Mouse (Mus musculus) forebrain, embryonic 13.5 days (tissue): ENCODE measurements around the gene Slc8a1. TPM values are rescaled to one million over a fixed set of nuclear protein-coding genes. Genes with fewer than 3 reads are reported as not detected.

ENCODE experiments used
- ATAC-seq: fragments of 200-750 bp; cut with Nextera tagmentation; 2 replicates; pipeline ENCODE4 v1.8.0; 2017
- H3K27ac ChIP-seq: fragments of 300-500 bp; sonication (generic); 2 replicates; pipeline ENCODE4 v1.5.1; 2015; ENCODE audit warnings: inconsistent platforms, mild to moderate bottlenecking, moderate library complexity
- H3K27me3 ChIP-seq: fragments of 300-500 bp; sonication (generic); 2 replicates; pipeline ENCODE4 v1.6.1; 2015; ENCODE audit warnings: mild to moderate bottlenecking, inconsistent platforms
- H3K36me3 ChIP-seq: fragments of 300-500 bp; sonication (generic); 2 replicates; pipeline ENCODE4 v1.6.1; 2015; ENCODE audit warnings: mild to moderate bottlenecking, inconsistent platforms; ENCODE audit not compliant: poor library complexity, severe bottlenecking
- H3K4me1 ChIP-seq: fragments of 300-500 bp; sonication (generic); 2 replicates; pipeline ENCODE4 v1.6.1; 2015; ENCODE audit warnings: inconsistent platforms
- H3K4me2 ChIP-seq: fragments of 300-500 bp; sonication (generic); 2 replicates; pipeline ENCODE4 v1.6.1; 2015; ENCODE audit warnings: inconsistent platforms, mild to moderate bottlenecking, moderate library complexity
- H3K4me3 ChIP-seq: fragments of 300-500 bp; sonication (generic); 2 replicates; pipeline ENCODE4 v1.5.1; 2015; ENCODE audit warnings: mild to moderate bottlenecking, inconsistent platforms
- H3K9ac ChIP-seq: fragments of 300-500 bp; sonication (generic); 2 replicates; pipeline ENCODE4 v1.6.1; 2015; ENCODE audit warnings: mild to moderate bottlenecking, inconsistent platforms
- H3K9me3 ChIP-seq: fragments of 300-500 bp; sonication (generic); replicated peaks from 2 replicates; pipeline ENCODE4 v1.6.1; 2016; ENCODE audit warnings: inconsistent platforms
- WGBS: fragments of 180-500 bp; shearing (Covaris S2); methylation state at CpG from one replicate; pipeline ENCODE4 v1.1.7; 2015; 5-methylcytosine and 5-hydroxymethylcytosine counted together
- polyA plus RNA-seq: library from polyadenylated mRNA; unstranded; fragments of >200 nt; fragmentation: Nextera tagmentation; extraction: Ambion mirVana; gene quantifications from 2 replicates; pipeline ENCODE4 v1.2.1, GENCODE M21; 2015

Gene Slc8a1
- polyA plus RNA-seq, 1 experiment from 2014 or later, result 5.6 TPM

DNA sequence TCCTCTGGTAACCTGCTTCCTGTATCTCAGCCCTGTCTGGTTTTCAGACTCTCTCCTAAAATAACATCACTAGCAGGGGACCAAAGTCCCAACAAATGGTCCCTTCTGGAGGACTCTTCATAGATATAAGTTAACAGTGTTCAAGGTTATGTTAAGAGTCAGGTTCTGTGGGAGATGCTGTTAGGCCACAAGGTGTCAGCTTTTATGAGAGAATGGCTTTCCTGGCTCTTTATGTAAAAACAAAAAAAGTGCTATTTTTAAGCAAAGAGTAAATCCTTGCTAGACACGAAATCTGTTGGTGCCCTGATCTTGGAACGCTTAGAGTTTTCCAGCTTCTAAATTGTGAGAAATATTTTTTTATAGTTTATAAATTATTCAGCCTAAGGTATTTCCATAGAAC lies 377.6 kb downstream of the Slc8a1 start:
- Histone ChIP-seq H3K27me3 (no peaks in the 10 kb centered on the region), H3K4me3 (no peak overlapping the region), H3K9ac (no peak overlapping the region), H3K9me3 (peaks cover 1% of the 10 kb centered on the region; the same call in 1 of the 2 replicates), H3K4me1 (no peaks in the 10 kb centered on the region), H3K4me2 (no peak overlapping the region), H3K36me3 (no peaks in the 10 kb centered on the region), H3K27ac (no peak overlapping the region)
- 0 out of 2 replicates have a peak, but pooled peaks have one; percentile 21 for ATAC-seq
- 83% methylated on average over 2 of the region's 2 CpGs for WGBS

DNA sequence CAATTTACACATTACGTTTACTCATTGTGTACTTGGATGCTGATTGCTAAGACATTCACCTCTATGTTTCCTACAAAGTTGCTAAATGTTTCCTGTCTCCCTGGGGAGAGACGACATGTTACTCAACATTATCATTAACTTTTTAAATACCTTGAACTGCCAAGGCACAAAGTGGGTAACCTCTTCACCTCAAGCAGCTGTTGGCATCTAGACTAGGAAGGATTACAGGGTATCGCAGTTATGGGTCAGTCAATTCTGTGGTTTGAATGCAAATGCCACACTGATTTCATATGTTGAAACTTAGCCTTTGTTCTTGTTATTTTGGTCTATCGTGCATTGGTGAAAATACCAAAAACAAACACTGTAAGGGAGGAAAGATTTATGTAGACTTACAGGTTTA lies 378.1 kb downstream of the Slc8a1 start:
- Histone ChIP-seq H3K36me3 (no peaks in the 10 kb centered on the region), H3K4me2 (no peak overlapping the region), H3K9me3 (peaks cover 7% of the 10 kb centered on the region; the same call in 1 of the 2 replicates), H3K9ac (no peak overlapping the region), H3K27me3 (no peaks in the 10 kb centered on the region), H3K4me1 (no peaks in the 10 kb centered on the region), H3K27ac (no peak overlapping the region), H3K4me3 (no peak overlapping the region)
- ATAC-seq, result no peak
- WGBS, result 84% methylated on average over 4 of the region's 4 CpGs

DNA sequence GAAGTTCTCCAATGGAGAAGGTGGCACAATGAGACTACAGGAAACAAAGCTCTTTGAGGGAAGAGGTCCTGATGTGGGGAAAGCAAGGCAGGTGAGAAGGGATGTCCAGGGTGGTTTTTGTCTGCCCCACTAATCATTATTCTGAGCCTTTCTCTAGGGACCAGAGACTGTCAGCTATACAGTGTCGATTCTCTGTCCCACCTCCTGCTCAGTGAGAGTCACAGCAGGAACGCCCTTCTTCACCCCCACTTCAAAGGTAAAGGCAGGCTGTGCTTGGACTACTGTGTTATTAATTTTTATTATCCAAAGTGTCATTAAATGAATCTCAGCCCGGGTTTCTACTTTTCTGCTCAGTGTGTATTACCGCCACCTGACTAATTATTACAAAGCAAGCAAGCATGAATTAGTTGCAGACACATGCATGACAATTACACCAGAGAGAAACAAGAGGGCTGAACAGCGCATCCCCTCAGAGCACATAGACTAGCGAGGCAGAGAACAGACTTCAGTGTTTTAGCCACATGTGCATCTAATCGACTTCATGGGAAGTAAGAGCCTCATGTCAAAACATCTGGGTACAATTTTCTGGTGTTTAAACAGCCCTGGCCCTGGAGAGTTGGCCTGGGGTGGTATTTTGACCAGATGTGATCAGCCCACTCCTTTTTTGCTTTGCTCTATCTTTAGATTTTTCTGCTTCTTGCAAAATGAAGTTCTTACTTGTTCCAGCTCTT lies 402.0 kb downstream of the Slc8a1 start:
- WGBS, result 65% methylated on average over 7 of the region's 7 CpGs
- H3K9ac ChIP-seq, result no peak overlapping the region
- no peak overlapping the region for H3K27ac ChIP-seq
- no peak overlapping the region for H3K4me3 ChIP-seq
- H3K27me3 ChIP-seq, result no peaks in the 10 kb centered on the region
- no peak for ATAC-seq
- H3K36me3 ChIP-seq, result no peaks in the 10 kb centered on the region
- H3K4me2 ChIP-seq, result no peak overlapping the region
- H3K4me1 ChIP-seq, result no peaks in the 10 kb centered on the region
- no peaks in the 10 kb centered on the region for H3K9me3 ChIP-seq

DNA sequence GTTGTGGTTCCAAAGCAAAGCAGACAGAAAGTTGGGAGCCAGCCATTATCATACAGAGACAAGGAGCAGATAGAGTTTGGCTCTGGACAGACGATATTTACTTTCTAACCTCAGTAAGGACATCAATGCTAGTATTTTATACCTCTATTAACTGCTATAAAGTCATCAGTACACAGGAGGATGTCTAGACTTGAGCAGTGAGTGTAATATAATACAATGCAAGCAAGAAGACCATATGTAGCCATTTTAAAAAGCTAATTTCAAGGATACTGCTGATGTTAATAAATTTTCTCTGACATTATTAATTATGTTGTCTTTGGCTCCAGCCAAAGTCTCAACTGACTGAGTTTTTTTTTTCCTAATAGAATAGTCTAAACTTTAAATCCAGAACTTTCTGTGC lies 402.7 kb downstream of the Slc8a1 start:
- 72% methylated on average over 1 of the region's 1 CpGs for WGBS
- no peaks in the 10 kb centered on the region for H3K9me3 ChIP-seq
- H3K4me3 ChIP-seq, result no peak overlapping the region
- H3K27ac ChIP-seq, result no peak overlapping the region
- H3K36me3 ChIP-seq, result no peaks in the 10 kb centered on the region
- H3K4me2 ChIP-seq, result no peak overlapping the region
- ATAC-seq, result no peak
- H3K27me3 ChIP-seq, result no peaks in the 10 kb centered on the region
- H3K4me1 ChIP-seq, result no peaks in the 10 kb centered on the region
- no peak overlapping the region for H3K9ac ChIP-seq
